Mouse (Mus musculus) small intestine, adult 10 weeks (tissue): ENCODE results near the gene Xlr. TPM values are rescaled to one million over a fixed set of nuclear protein-coding genes. Genes with fewer than 3 reads are reported as not detected.

ENCODE experiments used
- polyA plus RNA-seq: library from polyadenylated mRNA; stranded (reverse); fragments of 350-450 nt; fragmentation: Illumina TruSeq; extraction: RNeasy Lipid Tissue Mini Kit (QIAGEN cat#74804); gene quantifications from one replicate; pipeline ENCODE4 v1.2.3, GENCODE M21; 2014; ENCODE audit warnings: low replicate concordance

The Xlr gene
- polyA plus RNA-seq, result 37.4 TPM

GRCm38 (mm10) chrX:53797519-53797918 lies at the start of gene Xlr:
TSS of gene Xlr (minus strand) at chrX:53797706.

GRCm38 (mm10) chrX:53776276-53776675 lies 21.2 kb downstream of the Xlr start, which contains the start of gene Zfp36l3:
TSS of gene Zfp36l3 (minus strand) at chrX:53776394.

GRCm38 (mm10) chrX:53757736-53758135 lies 39.8 kb downstream of the Xlr start, which contains the start of gene 1700013H16Rik:
TSS of gene 1700013H16Rik (minus strand) at chrX:53757831.

Other genes with a start within 250 kb of the Xlr start
- gene Rtl8c, start 189.7 kb downstream of the Xlr start, polyA plus RNA-seq, result not detected
- gene Gm14597, start 188.7 kb downstream of the Xlr start, polyA plus RNA-seq, result not detected
- 1.2 TPM for gene Rtl8a, start 154.0 kb downstream of the Xlr start, polyA plus RNA-seq
- 1.7 TPM for gene Rtl8b, start 127.3 kb downstream of the Xlr start, polyA plus RNA-seq
- gene 4930502E18Rik, start 72.9 kb downstream of the Xlr start, polyA plus RNA-seq, result not detected
- not detected for gene 1700013H16Rik, start 39.9 kb downstream of the Xlr start, polyA plus RNA-seq
- not detected for gene Zfp36l3, start 21.3 kb downstream of the Xlr start, polyA plus RNA-seq